Comparison of ENCODE assay signal across 9 mouse cellular contexts in the genomic region with DNA sequence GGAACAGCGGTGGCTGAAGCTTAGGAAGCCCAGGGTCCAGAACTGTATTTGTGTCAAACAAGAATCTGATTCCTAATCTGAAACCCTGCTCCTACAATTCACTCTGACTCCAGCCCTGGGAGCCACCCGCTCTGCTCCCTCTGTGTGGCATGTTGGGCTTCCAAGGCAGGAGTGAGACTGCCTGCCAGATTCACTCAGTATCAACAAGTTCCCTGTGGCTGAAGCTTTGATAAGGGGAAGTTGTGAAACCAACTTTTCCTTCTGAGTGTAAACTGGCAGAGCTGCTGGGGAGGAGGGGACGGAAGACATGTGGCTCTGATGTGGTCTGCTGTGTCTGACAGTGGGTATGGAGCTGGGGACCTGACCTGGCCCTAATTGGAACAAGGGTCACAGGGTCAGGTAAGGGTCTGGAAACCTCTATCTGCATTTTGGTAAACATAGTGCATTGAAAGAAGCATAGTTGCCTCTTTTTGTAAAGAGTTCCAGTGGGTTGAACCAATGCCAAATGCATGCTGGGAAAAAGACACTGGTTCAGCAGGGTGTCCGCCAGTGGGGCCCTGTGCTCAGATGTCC.
DNase-seq lines count a peak whose midpoint lies in the region; ATAC-seq lines count a peak whose summit lies in the region.
"Had no signal": no experiment of that assay in that cellular context is flagged by ENCODE, and none has a peak within 500 bp of the region (broad histone marks: within the 10 kb centered on the region; RNA-seq: fewer than 3 reads in every experiment).

No protein-coding gene starts in this region.

- no peaks in the 10 kb centered on the region for H3K4me1 ChIP-seq in intestine, embryonic 14.5 days (replicated peaks; ENCODE audit: control insufficient read depth, insufficient read depth, low read length)
- H3K4me1 ChIP-seq in intestine, embryonic 16.5 days (ENCODE audit: control insufficient read depth, insufficient read depth, low read length), result no peaks in the 10 kb centered on the region
- H3K4me1 ChIP-seq in brown adipose tissue, adult 24 weeks (ENCODE audit: control insufficient read depth, insufficient read depth, insufficient read length, low read length), result 0 out of 2 replicates have a peak, but pooled peaks cover 6% of the 10 kb centered on the region
- peaks cover 38% of the 10 kb centered on the region for H3K4me1 ChIP-seq in heart, embryonic 10.5 days
- H3K4me1 ChIP-seq in kidney, embryonic 15.5 days, result no peaks in the 10 kb centered on the region

- H3K4me3 ChIP-seq in intestine, embryonic 14.5 days (ENCODE audit: low read depth, low read length), result no peak overlapping the region
- H3K4me3 ChIP-seq in intestine, embryonic 16.5 days (ENCODE audit: low read length), result no peak overlapping the region
- no peak overlapping the region for H3K4me3 ChIP-seq in brown adipose tissue, adult 24 weeks (ENCODE audit: insufficient read depth, low read depth, low read length)
- H3K4me3 ChIP-seq in heart, embryonic 10.5 days, result no peak overlapping the region
- no peak overlapping the region for H3K4me3 ChIP-seq in kidney, embryonic 15.5 days (replicated peaks)
- H3K4me3 ChIP-seq: megakaryocyte, embryonic 14.5 days had no signal

- WGBS in intestine, embryonic 14.5 days, result 84% methylated on average over 4 of the region's 4 CpGs
- 90% methylated on average over 4 of the region's 4 CpGs for WGBS in intestine, embryonic 16.5 days
- 61% methylated on average over 4 of the region's 4 CpGs for WGBS in heart, embryonic 10.5 days
- WGBS in kidney, embryonic 15.5 days, result 89% methylated on average over 4 of the region's 4 CpGs

- DNase-seq in intestine, embryonic 14.5 days (ENCODE audit: low spot score), result peak; percentile 32
- no peak for DNase-seq in heart, embryonic 10.5 days (ENCODE audit: low spot score)
- peak; percentile 47 for DNase-seq in lung, postnatal 10 days
- no peak for DNase-seq in kidney, adult 8-10 months
- no peak for DNase-seq in right cerebral cortex, adult 2 months (ENCODE audit: low spot score in 2 of 2)

- H3K36me3 ChIP-seq in intestine, embryonic 14.5 days (ENCODE audit: control insufficient read depth, insufficient read depth, low read length), result peaks cover 7% of the 10 kb centered on the region; the same call in 1 of the 2 replicates
- H3K36me3 ChIP-seq in intestine, embryonic 16.5 days (ENCODE audit: control insufficient read depth, insufficient read depth, low read length), result peaks cover 3% of the 10 kb centered on the region; the same call in 1 of the 2 replicates
- H3K36me3 ChIP-seq in heart, embryonic 10.5 days, result no peaks in the 10 kb centered on the region
- peaks cover 11% of the 10 kb centered on the region; the same call in 1 of the 2 replicates for H3K36me3 ChIP-seq in kidney, embryonic 15.5 days

- ATAC-seq in intestine, embryonic 14.5 days (replicated peaks; ENCODE audit: low FRiP score, low TSS enrichment, low read depth), result no peak
- ATAC-seq in intestine, embryonic 16.5 days, result no peak
- ATAC-seq in kidney, embryonic 15.5 days (replicated peaks; ENCODE audit: low FRiP score), result no peak

- H3K9ac ChIP-seq in intestine, embryonic 14.5 days (ENCODE audit: low read length), result no peak overlapping the region
- H3K9ac ChIP-seq in intestine, embryonic 16.5 days (ENCODE audit: low read depth, low read length), result no peak overlapping the region
- H3K9ac ChIP-seq in kidney, embryonic 15.5 days, result no peak overlapping the region

- no peaks in the 10 kb centered on the region for H3K27me3 ChIP-seq in intestine, embryonic 14.5 days (replicated peaks; ENCODE audit: control insufficient read depth, insufficient read depth, low read length)
- H3K27me3 ChIP-seq in intestine, embryonic 16.5 days (replicated peaks; ENCODE audit: control insufficient read depth, insufficient read depth, low read length), result no peaks in the 10 kb centered on the region
- no peaks in the 10 kb centered on the region for H3K27me3 ChIP-seq in heart, embryonic 10.5 days (ENCODE audit: insufficient read depth, poor library complexity, severe bottlenecking)
- H3K27me3 ChIP-seq in kidney, embryonic 15.5 days, result no peaks in the 10 kb centered on the region
- H3K27me3 ChIP-seq: megakaryocyte, embryonic 14.5 days had no signal

- H3K9me3 ChIP-seq in intestine, embryonic 14.5 days (ENCODE audit: control insufficient read depth, low read length), result no peaks in the 10 kb centered on the region
- no peaks in the 10 kb centered on the region for H3K9me3 ChIP-seq in intestine, embryonic 16.5 days (ENCODE audit: control insufficient read depth, low read length)
- no peaks in the 10 kb centered on the region for H3K9me3 ChIP-seq in heart, embryonic 10.5 days
- H3K9me3 ChIP-seq in kidney, embryonic 15.5 days (replicated peaks), result no peaks in the 10 kb centered on the region
- H3K9me3 ChIP-seq: megakaryocyte, embryonic 14.5 days had no signal

- H3K4me2 ChIP-seq in intestine, embryonic 14.5 days (ENCODE audit: low read length), result no peak overlapping the region
- H3K4me2 ChIP-seq in intestine, embryonic 16.5 days (ENCODE audit: low read depth, low read length), result no peak overlapping the region
- no peak overlapping the region for H3K4me2 ChIP-seq in kidney, embryonic 15.5 days

- no peak overlapping the region for H3K27ac ChIP-seq in intestine, embryonic 14.5 days (ENCODE audit: low read depth)
- H3K27ac ChIP-seq in intestine, embryonic 16.5 days (ENCODE audit: low read length), result no peak overlapping the region
- H3K27ac ChIP-seq in brown adipose tissue, adult 24 weeks (replicated peaks; ENCODE audit: low read depth, low read length), result peak overlapping the region; percentile 65
- H3K27ac ChIP-seq in heart, embryonic 10.5 days, result peak overlapping the region; percentile 71; the same call in 1 of the 2 replicates
- no peak overlapping the region for H3K27ac ChIP-seq in kidney, embryonic 15.5 days

Comparison
In these comparisons a context has a peak if more than half of its experiments do, and no peak if none do; other contexts are left out.
1. DNase-seq: peak in intestine, embryonic 14.5 days (single experiment) and lung, postnatal 10 days (single experiment); none in heart, embryonic 10.5 days (single experiment), kidney, adult 8-10 months (0 of 2) and right cerebral cortex, adult 2 months (0 of 2).
2. H3K27ac ChIP-seq: peak in brown adipose tissue, adult 24 weeks (single experiment) and heart, embryonic 10.5 days (single experiment); none in intestine, embryonic 14.5 days (single experiment), intestine, embryonic 16.5 days (single experiment) and kidney, embryonic 15.5 days (single experiment).